Mouse (Mus musculus): ENCODE measurements around the gene Ergic1. TPM values are rescaled to one million over a fixed set of nuclear protein-coding genes. Genes with fewer than 3 reads are reported as not detected.

Ergic1 gene
- polyA plus RNA-seq, 1 experiment from 2014 or later: 89.6 TPM

- Histone ChIP-seq H3K4me1 (no peaks in the 10 kb centered on the region), H3K27me3 (no peaks in the 10 kb centered on the region), H3K4me3 (no peak overlapping the region), H3K9ac (replicated peaks) (no peak overlapping the region), H3K9me3 (no peaks in the 10 kb centered on the region), H3K36me3 (peaks cover 55% of the 10 kb centered on the region), H3K4me2 (replicated peaks) (no peak overlapping the region), H3K27ac (replicated peaks) (no peak overlapping the region)
- 83% methylated on average over 8 of the region's 8 CpGs for WGBS
- no peak for ATAC-seq (ENCODE audit: low FRiP score, low read depth)
Measured at GRCm38 (mm10) chr17:26609820-26610219, 48.5 kb downstream of the Ergic1 start.

- Histone ChIP-seq H3K36me3 (peaks cover 56% of the 10 kb centered on the region), H3K27ac (replicated peaks) (no peak overlapping the region)
Measured at GRCm38 (mm10) chr17:26611328-26611727, 50.0 kb downstream of the Ergic1 start.

GRCm38 (mm10) chr17:26611918-26612317 is 50.6 kb downstream of the Ergic1 start:
- H3K4me3 ChIP-seq: no peak overlapping the region
- H3K27ac ChIP-seq (replicated peaks): no peak overlapping the region
- no peaks in the 10 kb centered on the region for H3K27me3 ChIP-seq
- H3K9me3 ChIP-seq: no peaks in the 10 kb centered on the region
- 95% methylated on average over 4 of the region's 4 CpGs for WGBS
- H3K9ac ChIP-seq (replicated peaks): no peak overlapping the region
- H3K36me3 ChIP-seq: peaks cover 62% of the 10 kb centered on the region
- no peak overlapping the region for H3K4me2 ChIP-seq (replicated peaks)
- ATAC-seq (ENCODE audit: low FRiP score, low read depth): no peak
- H3K4me1 ChIP-seq: no peaks in the 10 kb centered on the region

More at GRCm38 (mm10) chr17:26611328-26611727, 50.0 kb downstream of the Ergic1 start:
- WGBS: 93% methylated on average over 7 of the region's 7 CpGs
- Histone ChIP-seq H3K9ac (replicated peaks) (no peak overlapping the region), H3K4me2 (replicated peaks) (no peak overlapping the region), H3K4me1 (no peaks in the 10 kb centered on the region), H3K27me3 (no peaks in the 10 kb centered on the region), H3K9me3 (no peaks in the 10 kb centered on the region), H3K4me3 (no peak overlapping the region)
- ATAC-seq (ENCODE audit: low FRiP score, low read depth): no peak

- Histone ChIP-seq H3K36me3 (peaks cover 66% of the 10 kb centered on the region), H3K4me2 (replicated peaks) (no peak overlapping the region), H3K9ac (replicated peaks) (no peak overlapping the region), H3K4me3 (no peak overlapping the region), H3K27ac (replicated peaks) (no peak overlapping the region), H3K9me3 (no peaks in the 10 kb centered on the region), H3K4me1 (no peaks in the 10 kb centered on the region), H3K27me3 (no peaks in the 10 kb centered on the region)
- WGBS: 85% methylated on average over 6 of the region's 6 CpGs
- ATAC-seq (ENCODE audit: low FRiP score, low read depth): no peak
Measured at GRCm38 (mm10) chr17:26614286-26614685, 53.0 kb downstream of the Ergic1 start.

GRCm38 (mm10) chr17:26614708-26615486 is 53.6 kb downstream of the Ergic1 start:
- no peaks in the 10 kb centered on the region for H3K4me1 ChIP-seq
- no peak overlapping the region for H3K4me3 ChIP-seq
- no peaks in the 10 kb centered on the region for H3K27me3 ChIP-seq
- WGBS: 80% methylated on average over 9 of the region's 9 CpGs
- no peak overlapping the region for H3K9ac ChIP-seq (replicated peaks)
- no peak overlapping the region for H3K4me2 ChIP-seq (replicated peaks)
- ATAC-seq (ENCODE audit: low FRiP score, low read depth): no peak
- H3K9me3 ChIP-seq: no peaks in the 10 kb centered on the region
- no peak overlapping the region for H3K27ac ChIP-seq (replicated peaks)
- H3K36me3 ChIP-seq: peaks cover 67% of the 10 kb centered on the region

- no peaks in the 10 kb centered on the region for H3K9me3 ChIP-seq
- no peak for ATAC-seq (ENCODE audit: low FRiP score, low read depth)
- no peaks in the 10 kb centered on the region for H3K4me1 ChIP-seq
- no peak overlapping the region for H3K27ac ChIP-seq (replicated peaks)
- peaks cover 67% of the 10 kb centered on the region for H3K36me3 ChIP-seq
- no peaks in the 10 kb centered on the region for H3K27me3 ChIP-seq
- H3K4me3 ChIP-seq: no peak overlapping the region
- 96% methylated on average over 2 of the region's 2 CpGs for WGBS
- H3K4me2 ChIP-seq (replicated peaks): no peak overlapping the region
- no peak overlapping the region for H3K9ac ChIP-seq (replicated peaks)
Measured at GRCm38 (mm10) chr17:26616696-26617095, 55.4 kb downstream of the Ergic1 start.

- 94% methylated on average over 5 of the region's 5 CpGs for WGBS
- H3K36me3 ChIP-seq: peaks cover 64% of the 10 kb centered on the region
- ATAC-seq (ENCODE audit: low FRiP score, low read depth): no peak
- no peak overlapping the region for H3K4me2 ChIP-seq (replicated peaks)
- no peaks in the 10 kb centered on the region for H3K9me3 ChIP-seq
- H3K4me3 ChIP-seq: no peak overlapping the region
- no peaks in the 10 kb centered on the region for H3K27me3 ChIP-seq
- no peaks in the 10 kb centered on the region for H3K4me1 ChIP-seq
- no peak overlapping the region for H3K27ac ChIP-seq (replicated peaks)
- no peak overlapping the region for H3K9ac ChIP-seq (replicated peaks)
Measured at GRCm38 (mm10) chr17:26618498-26618897, 57.2 kb downstream of the Ergic1 start.

- Histone ChIP-seq H3K9me3 (no peaks in the 10 kb centered on the region), H3K4me2 (replicated peaks) (no peak overlapping the region), H3K9ac (replicated peaks) (no peak overlapping the region), H3K36me3 (peaks cover 66% of the 10 kb centered on the region), H3K27me3 (no peaks in the 10 kb centered on the region), H3K27ac (replicated peaks) (no peak overlapping the region), H3K4me1 (no peaks in the 10 kb centered on the region), H3K4me3 (no peak overlapping the region)
- WGBS: 88% methylated on average over 6 of the region's 6 CpGs
- ATAC-seq (ENCODE audit: low FRiP score, low read depth): no peak
Measured at GRCm38 (mm10) chr17:26619577-26619976, 58.3 kb downstream of the Ergic1 start.

GRCm38 (mm10) chr17:26620292-26620691 is 59.0 kb downstream of the Ergic1 start:
- Histone ChIP-seq H3K27ac (replicated peaks) (no peak overlapping the region), H3K4me1 (no peaks in the 10 kb centered on the region), H3K36me3 (peaks cover 73% of the 10 kb centered on the region), H3K4me2 (replicated peaks) (no peak overlapping the region), H3K9me3 (no peaks in the 10 kb centered on the region), H3K27me3 (no peaks in the 10 kb centered on the region), H3K9ac (replicated peaks) (no peak overlapping the region), H3K4me3 (no peak overlapping the region)
- 95% methylated on average over 6 of the region's 6 CpGs for WGBS
- ATAC-seq (ENCODE audit: low FRiP score, low read depth): no peak

- no peaks in the 10 kb centered on the region for H3K4me1 ChIP-seq
- ATAC-seq (ENCODE audit: low FRiP score, low read depth): no peak
- no peak overlapping the region for H3K27ac ChIP-seq (replicated peaks)
- 92% methylated on average over 17 of the region's 17 CpGs for WGBS
- peaks cover 76% of the 10 kb centered on the region for H3K36me3 ChIP-seq
- no peak overlapping the region for H3K4me2 ChIP-seq (replicated peaks)
- H3K4me3 ChIP-seq: no peak overlapping the region
- no peaks in the 10 kb centered on the region for H3K27me3 ChIP-seq
- H3K9ac ChIP-seq (replicated peaks): no peak overlapping the region
- H3K9me3 ChIP-seq: no peaks in the 10 kb centered on the region
Measured at GRCm38 (mm10) chr17:26620786-26621766, 59.8 kb downstream of the Ergic1 start.

- no peak for ATAC-seq (ENCODE audit: low FRiP score, low read depth)
- Histone ChIP-seq H3K27me3 (no peaks in the 10 kb centered on the region), H3K27ac (replicated peaks) (no peak overlapping the region), H3K9ac (replicated peaks) (no peak overlapping the region), H3K36me3 (peaks cover 75% of the 10 kb centered on the region), H3K4me1 (no peaks in the 10 kb centered on the region), H3K4me2 (replicated peaks) (no peak overlapping the region), H3K9me3 (no peaks in the 10 kb centered on the region), H3K4me3 (no peak overlapping the region)
- 94% methylated on average over 5 of the region's 5 CpGs for WGBS
Measured at GRCm38 (mm10) chr17:26621912-26622311, 60.6 kb downstream of the Ergic1 start.

GRCm38 (mm10) chr17:26623991-26624390 is 62.7 kb downstream of the Ergic1 start:
- H3K4me2 ChIP-seq (replicated peaks): no peak overlapping the region
- no peak overlapping the region for H3K27ac ChIP-seq (replicated peaks)
- no peak for ATAC-seq (ENCODE audit: low FRiP score, low read depth)
- peaks cover 79% of the 10 kb centered on the region for H3K36me3 ChIP-seq
- WGBS: 92% methylated on average over 6 of the region's 6 CpGs
- H3K9ac ChIP-seq (replicated peaks): no peak overlapping the region
- no peaks in the 10 kb centered on the region for H3K9me3 ChIP-seq
- no peak overlapping the region for H3K4me3 ChIP-seq
- no peaks in the 10 kb centered on the region for H3K4me1 ChIP-seq
- no peaks in the 10 kb centered on the region for H3K27me3 ChIP-seq
